Mouse (Mus musculus) liver, postnatal 0 days (tissue): ENCODE measurements at regions not wholly inside any gene's neighbourhood (a gene's known extent, or its start where the extent isn't known, plus 50 kb on each side); places are given as distances from the start of the nearest gene placed in this dataset.

Source experiments
- CTCF ChIP-seq: sonication (generic); IDR thresholded peaks from 2 replicates; pipeline ENCODE4 v1.5.1; 2016; ENCODE audit warnings: antibody characterized with exemption, low read depth
- EP300 ChIP-seq: IDR thresholded peaks from 2 replicates; pipeline ENCODE4 v1.6.1; 2016; ENCODE audit warnings: antibody characterized with exemption, low read depth, mild to moderate bottlenecking

GRCm38 (mm10) chr14:24793375-24794285 lies 306.7 kb downstream of the Rps24 start:
- TF ChIP-seq CTCF = no peak
- no peak for TF ChIP-seq EP300
